Mouse (Mus musculus) lung, adult 18-20 months (tissue): Measurements from ENCODE around the gene Etnk2.

ENCODE experiments used
- DNase-seq, 2 experiments: peaks; one replicate each; pipeline ENCODE4 v3.0.0; 2022; ENCODE audit warnings: mixed read lengths in 2 of 2

Etnk2 gene

DNA sequence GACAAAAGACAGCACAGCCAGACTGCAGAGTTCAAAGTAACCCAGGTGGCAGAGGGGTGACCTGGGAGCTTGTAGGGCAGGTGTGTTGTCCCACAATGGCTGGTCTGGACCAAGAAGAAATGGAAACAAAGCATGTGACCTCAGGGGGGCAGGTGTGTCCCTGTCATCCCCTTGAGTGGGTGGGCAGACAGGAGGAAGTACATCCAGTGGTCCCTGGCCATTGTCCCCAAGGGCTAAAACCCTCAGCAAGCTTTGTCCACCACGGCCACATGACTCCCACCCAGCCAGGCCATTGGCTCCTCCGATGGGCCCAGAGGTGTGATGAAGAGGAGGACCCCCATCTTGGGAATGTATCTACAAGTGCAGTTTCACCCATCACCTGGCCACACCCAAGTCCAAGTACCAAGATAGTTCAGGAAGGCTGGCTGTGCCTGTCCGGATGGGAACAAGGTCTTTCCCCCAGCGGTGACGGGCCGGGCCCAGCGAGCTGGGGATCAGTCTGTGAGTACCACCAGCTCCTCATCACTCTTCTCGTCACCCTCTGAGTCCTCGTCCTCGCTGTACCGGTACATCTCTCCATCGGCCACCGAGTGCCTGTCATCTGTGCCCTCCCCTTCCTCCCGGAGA is 19.9 kb downstream of the Etnk2 start:
- DNase-seq: no peak

DNA sequence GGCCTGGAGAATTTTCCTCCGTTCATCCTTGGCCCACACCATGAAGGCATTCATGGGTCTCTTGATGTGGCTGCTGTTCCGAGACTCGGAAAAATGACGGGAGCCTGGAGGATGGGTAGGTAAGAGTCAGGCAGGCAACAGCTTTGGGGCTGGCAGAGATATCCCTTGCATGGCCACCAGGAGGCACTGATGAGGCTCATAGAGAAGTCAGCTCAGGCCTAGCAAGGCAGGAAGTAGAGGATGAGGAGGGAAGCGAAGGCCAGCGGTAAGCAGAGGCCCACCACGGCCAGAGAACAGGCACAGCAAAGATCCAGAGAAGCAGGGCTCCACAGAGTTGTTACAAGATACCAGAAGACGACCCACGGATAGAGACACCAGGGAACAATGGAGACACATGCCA is 22.1 kb downstream of the Etnk2 start:
- DNase-seq: peak; percentile 73 to 80

DNA sequence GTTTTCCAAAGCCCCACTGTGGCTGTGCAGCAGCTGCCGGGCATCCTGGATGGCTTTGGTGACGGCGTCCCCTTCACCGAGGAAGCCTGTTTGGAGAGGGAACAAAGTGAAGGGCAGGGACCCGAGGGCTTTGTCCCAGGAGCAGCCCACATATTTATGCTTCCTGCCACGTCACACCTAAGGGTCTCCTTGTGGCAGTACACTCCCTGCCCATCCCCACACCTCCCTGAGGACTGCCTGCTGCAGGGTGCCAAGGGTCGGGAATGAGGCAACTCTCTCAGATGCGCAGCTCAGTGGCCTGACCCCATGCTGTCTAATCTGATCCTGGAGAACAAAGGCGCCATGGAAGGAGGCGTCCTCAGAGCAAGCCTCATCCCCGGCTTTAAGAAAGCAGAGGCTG is 22.8 kb downstream of the Etnk2 start:
- DNase-seq: no peak

DNA sequence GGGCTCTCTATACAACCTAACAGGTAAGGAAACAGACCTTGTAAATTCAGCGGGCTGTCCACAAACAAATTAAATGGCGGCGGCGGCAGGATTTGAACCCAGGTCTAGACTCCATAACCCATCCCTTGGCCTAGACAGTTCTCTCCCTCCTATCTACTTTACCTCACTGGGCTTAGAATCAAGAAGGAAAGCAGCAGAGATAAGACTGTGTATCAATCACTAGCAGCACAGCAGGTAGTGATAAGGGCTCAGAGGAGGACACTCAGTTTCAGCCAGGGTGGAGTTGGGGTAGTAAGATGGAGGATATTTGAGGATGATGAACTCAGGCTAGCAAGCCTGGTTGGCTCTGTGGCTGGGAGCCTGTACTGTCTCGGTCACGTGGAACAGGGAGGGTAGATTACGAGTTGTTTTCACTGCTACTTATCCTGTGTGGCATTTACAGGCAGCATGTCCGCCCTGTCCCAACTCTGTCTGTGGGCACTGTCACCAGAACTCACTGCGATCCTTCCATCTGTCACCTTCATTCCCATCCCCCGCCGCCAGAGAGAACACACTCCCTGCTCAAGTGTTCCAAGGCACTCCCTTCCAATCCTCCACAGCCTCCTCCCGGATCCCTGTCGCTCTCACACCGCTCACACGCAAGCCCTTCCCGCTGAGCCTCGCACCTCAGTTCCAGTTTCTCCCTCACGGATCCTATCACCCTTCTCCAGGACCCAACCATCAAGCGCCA is 24.3 kb downstream of the Etnk2 start:
- no peak for DNase-seq

DNA sequence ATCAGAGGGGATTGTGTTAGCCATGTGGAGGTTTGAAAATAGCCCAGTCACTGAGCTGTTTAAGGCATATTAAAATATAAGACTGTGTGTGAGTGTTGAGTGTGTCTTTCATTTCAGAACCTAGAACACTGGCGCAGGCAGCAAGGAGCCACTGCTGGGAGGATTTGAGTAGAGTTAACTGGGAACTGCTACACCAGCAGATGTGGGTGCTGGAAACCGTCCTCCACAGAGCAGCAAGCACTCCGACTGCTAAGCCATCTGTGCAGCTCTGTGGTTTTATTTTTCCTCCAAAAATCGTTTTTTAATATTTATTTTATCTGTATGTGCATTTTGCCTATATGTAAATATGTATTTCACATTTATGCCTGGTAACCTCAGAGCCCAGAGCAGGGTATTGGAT is 31.3 kb downstream of the Etnk2 start:
- no peak for DNase-seq

DNA sequence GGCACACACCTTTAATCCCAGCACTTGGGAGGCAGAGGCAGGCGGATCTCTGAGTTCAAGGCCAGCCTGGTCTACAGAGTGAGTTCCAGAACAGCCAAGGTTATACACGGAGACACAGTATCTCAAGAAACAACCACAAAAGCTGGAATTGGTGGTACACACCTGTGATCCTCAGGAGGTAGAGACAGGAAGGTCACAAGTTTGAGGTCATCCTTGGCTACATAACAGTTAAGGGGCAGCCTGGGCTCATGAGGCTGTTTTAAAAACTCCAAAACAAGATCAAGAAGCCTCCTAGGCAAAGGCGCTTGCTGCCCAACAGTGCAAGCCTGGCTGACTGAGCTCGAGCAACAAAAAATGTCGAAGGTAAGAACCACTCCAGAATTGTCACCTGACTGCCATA is 33.3 kb downstream of the Etnk2 start:
- no peak for DNase-seq

DNA sequence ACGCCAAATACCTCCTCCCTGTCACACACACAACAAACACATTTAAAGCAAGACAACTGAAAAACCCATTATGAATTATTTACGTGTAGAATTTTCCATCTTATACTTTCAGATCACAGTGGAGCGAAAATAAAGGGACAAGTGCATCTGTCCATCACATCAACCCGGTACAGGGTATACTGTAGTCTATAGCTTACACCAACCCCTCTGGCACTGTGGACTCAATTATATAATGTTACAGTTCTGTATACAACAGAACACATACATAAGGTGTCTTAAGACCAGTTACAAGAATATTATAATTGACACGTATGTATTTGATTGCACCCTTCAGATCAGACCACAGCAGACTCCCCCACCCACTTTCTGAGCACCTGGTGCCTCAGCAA is 33.7 kb downstream of the Etnk2 start:
- no peak for DNase-seq

DNA sequence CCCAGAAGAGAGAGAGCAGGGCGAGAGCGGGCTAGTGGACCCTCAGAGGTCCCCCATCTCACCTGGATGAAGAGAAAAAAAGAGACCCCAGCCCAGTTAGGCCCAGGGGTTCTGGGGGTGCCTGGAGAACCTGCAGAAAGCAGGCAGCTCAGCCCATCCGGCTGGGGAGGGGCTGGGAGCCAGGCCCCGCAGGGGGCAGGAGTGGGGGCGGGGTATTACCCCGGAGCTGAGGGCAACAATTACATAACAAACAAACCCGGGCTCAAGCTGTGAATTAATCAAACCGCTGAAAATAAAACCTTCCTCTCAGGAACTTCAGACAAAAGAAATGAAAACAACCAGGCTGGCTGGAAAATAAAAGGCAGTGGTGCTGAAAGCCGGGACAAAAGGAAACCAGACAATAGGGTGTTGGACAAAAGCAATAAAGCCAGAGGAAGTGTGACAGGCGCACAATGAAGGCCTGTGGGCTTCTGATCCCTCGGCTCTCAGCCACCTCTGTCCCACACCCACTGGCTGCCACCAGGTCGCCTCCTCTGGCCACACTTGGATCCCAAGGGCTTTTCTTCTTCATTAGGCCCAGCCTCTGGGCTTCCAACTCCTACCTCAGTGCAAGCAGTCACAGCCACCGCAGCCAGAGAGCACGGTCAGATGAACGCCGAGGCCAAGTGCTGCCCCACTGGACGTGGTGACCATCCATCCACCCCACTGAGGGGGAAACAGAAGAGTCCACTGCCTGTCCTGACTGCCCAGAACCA is 34.3 kb downstream of the Etnk2 start:
- peak in 1 of 2 experiments; percentile 51 for DNase-seq

DNA sequence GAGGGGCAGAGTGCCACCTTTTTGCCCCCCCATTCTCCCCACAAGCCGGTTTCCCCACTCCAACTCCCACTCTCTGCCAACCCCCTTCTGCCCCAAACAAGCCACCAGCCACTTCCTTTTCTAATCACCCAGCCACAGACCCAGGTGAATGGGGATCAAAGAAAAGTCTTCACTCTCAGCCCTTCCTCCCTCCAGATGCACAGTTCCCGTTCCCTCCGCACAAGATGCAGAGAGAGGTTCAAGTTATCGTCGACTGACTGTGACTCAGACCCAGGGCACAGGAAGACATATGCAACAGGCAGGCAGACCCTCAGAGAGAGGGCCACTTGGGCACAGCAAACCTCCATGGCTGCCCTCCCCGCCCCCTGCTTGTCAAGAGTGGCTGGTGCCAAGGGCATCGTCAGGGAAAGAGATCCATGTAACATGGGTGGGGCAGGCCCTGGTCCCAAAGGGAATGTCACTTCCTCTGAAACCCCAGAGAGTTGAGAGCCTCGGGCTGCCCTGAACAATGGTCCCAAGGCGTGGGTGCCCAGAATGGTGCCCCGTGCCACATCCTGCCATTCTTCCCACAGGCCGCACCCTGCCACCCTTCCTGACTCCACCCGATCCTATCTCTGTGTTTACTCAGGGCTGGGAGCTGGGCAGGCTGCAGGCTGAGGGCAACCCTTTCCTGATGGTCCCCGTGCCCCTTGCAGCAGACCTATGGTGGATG is 36.8 kb downstream of the Etnk2 start:
- DNase-seq: peak; percentile 84 to 89

DNA sequence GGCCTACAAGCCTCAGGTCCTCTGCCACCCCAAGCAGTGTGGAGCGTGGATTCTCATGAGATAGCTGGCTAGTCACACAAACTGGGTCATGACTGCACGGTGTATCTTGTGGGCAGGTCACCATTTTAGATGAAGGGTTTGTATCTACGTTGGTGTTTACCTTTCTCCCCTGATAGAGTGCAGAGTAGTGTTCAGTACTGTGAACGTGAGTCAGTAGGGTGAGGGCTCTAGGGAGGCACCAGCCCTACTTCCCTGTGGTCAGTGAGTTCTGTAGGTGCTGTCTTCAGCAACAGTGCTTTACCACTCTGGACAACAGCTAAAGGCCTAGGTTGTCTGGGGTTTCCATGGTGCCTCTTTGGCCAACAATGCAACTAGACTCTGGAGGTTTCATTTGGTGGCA is 40.6 kb downstream of the Etnk2 start:
- no peak for DNase-seq

DNA sequence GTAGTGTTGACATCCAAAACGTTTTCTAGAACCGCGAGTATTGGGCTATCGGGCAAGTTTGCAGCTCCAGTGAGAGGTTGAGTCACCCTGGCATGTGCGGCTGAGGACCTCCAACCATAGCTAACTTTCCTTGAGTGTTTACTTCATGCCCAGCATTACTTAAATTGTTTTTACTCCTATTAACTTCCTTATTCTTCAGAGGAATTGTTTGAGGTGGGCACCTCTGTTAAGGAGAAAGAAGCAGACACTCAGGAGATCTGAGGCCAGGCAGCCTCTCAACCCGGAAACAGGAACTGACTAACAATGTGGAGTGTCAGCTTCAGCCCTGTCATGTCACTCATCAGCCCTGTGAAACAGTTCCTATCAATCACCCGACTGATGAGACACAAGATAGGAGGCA is 43.2 kb downstream of the Etnk2 start:
- no peak for DNase-seq

DNA sequence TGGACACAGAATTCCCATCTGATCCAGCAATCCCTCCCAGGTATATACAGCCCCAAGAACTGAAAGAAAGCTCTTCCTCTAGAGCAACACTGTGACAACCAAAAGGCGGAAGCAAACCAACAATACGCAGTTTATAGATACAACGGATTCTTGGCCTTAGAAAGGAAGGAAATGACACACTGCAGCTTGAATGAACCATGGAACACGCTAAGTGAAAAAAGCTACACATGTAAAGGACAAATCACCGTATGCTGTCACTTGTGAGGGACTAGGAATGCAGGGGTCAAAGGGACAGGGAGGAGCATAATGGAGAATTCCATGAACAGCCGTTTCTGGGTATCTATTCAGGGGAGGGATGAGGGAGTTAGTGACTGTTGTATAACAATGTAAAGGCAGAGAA is 44.1 kb downstream of the Etnk2 start:
- DNase-seq: no peak

DNA sequence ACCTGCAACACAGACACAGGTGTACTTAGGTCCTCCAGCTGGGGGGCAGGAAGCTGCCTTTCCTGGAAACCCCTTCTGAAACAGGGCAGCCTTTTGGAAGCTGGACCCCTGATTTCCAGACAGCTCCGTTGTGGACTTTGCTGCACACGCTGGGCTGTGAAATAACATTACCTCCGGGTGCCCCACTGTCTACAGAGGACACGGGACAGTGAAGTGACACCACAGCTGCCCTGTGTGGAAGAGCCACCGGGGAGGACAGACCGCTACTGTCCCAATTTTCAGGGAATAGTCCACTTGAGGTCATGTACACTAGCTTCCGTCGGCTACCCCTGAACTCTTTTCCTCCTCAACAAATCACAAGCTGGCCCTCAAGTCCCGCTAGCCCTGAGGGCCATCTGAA is 44.9 kb downstream of the Etnk2 start:
- no peak for DNase-seq

DNA sequence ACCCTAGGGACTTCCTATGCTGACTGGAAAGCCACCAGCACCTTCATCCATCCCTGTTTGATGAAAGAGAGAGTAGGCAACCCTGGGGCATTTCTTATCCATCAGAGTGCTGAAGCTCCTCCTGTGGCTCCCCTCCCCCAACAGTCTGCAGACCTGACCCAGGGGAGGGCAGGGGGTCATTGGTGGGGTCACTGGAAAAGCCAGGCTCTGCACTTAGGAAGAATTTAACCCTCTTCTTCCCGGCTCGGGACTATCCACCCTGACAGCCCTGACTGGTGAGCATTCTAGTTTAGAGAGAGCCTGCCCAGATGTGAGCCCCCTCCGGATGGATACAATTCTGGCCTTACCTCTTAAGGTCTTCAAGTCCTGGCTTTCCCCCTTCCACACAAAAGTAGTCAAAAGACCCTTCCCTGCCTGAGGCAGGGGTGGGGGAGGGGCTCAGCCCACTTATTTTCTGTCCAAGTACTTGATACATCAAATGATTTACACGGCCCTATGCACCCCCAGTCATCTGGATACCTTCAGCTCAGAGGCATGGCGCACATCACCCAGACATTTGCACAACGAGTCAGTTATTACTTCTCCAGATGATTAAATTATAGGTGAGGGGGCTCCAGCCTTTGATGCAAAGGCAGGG is 45.6 kb downstream of the Etnk2 start:
- DNase-seq: peak in 1 of 2 experiments; percentile 3

DNA sequence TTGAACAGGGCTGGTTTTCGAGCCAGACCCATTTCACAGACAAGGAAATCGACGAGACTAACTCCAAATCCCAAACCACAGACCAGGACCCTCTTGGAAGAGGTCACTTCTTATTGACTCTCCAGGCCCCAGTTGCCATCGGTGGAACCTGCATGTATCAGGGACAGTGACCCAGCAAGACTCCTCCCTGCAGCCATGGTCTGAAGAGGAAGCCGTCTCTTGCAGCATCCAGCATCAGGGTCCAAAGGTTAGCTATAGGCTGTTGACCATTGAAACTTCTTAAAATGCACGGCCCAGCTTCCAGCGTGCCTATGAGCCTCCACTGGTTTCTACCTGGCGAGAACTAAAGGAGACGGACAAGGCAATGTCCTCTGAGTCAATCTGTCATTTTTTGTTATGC is 46.4 kb downstream of the Etnk2 start:
- peak in 1 of 2 experiments; percentile 2 for DNase-seq

DNA sequence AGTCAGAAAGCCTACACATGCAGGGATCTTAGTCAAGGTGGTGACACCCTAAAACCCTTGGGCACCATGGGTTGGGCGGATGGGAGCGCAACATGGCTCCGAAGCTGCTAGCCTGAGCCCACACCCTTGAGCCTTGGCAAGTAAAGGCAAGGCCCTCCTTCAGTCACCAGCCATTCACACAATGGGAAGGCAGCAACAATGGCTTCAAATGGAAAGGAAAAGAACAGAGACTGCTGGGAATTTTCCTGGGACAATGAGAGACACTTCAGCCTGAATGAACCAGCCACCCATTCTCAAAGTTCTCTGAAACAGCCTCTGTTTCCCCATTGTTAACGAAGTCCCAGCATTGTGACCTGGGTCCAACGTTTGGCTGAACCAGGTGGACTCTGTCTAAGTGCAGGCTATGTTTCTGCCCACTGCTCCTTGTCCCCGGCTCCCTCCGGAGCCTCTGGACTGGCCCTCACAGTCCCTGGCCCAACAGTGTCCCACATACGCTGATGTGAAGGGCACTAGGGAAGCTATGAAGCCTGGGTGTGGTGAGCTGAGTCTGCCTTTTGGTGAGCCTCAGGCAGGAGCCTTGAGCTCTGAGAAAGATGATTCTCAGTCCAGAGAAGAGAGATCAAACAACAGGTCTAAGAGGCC is 48.3 kb downstream of the Etnk2 start:
- peak in 1 of 2 experiments; percentile 3 for DNase-seq

DNA sequence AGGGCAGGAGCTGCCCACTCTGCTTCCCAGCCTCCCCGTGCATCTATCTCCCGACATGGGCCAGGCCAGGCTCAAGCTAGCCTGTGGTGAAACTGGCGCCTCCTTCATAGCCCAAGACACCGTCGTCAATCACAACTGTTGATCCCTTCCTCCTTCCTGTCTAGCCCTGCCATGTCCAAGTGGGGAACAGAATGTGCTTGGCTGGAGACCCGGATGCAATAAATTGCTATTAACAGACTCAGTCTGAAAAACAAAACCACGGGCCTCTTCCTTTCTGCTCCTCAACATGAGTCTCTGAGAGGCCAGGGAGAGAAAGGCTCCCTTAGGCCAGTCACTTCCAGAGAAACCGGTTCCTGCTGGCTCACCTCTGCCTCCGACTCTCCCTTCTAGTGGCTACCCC is 49.6 kb downstream of the Etnk2 start:
- peak; percentile 67 to 81 for DNase-seq

DNA sequence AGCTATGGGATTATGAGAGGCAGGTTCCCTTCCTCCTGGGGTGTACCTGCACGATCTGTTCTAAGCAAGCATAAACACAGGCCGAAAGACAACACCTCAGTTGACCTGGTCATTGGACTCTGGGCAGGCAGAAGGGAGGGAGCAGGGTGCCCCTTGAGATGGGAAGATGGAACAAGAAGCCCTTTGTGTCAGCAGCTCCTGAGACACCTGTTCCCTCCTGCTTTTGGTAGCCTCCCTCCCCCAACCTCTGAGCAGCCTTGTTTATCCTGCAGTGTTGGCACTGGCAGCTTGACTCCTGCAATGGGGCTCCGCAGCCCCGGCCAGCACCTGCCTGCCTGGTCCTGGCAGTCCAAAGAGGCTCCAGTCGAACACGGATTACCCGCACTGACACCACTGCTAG is 51.7 kb downstream of the Etnk2 start:
- no peak for DNase-seq

DNA sequence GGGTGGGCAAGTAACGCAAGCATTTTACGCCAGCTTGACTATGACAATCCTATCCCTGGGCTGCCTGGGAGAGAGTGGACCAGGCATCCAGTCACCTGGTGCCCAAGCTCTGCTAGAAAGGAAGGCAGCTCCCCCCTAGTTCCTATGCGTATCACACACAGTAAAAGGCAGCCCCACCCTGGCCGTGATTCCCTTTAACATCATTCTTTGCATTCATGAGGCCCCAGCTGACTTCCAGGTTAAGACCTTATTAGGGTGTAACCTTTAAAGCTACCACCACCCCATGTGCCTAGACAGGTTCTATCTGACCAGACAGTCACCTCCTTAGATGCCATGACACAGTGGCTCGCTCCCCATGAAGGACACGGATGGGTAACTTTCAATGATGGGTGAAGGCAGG is 52.1 kb downstream of the Etnk2 start:
- DNase-seq: no peak

DNA sequence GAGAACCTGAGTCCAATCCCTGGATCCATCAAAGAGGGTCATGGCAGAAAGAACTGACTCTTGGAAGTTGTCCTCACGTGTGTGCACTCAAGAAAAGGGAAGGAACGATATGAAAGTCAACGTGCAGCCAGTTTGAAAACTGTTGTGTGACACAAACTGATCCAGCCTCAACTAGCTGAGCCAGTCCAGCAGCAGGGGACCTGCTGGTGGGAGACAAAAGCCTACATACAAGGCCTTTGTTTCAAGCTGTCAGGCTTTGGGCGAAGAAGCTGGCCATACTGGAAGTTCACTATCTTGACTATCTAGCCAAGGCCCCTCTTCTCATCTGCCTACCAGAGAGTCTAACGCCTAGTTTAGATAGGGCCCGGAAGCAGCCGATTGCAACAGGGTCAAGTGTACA is 53.1 kb downstream of the Etnk2 start:
- DNase-seq: no peak

DNA sequence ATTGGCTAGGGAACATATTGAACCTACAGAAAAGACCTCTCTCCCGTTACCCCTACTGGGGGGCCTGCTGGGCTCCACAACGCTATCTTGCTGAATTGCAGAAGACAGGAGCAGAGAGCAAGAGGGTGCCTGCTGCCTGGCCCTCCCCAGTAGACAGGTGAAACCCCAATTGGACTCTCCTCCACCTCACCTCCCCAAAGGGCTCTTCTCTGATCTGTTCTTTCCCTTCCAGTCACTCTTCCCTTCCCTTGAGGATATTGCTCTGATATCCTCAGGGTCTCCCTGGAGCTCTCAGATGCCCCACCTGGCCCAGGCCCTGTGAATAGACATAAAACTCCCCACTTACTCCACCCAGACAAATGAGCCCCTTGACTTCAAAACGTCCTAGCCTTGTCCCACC is 53.7 kb downstream of the Etnk2 start:
- no peak for DNase-seq

DNA sequence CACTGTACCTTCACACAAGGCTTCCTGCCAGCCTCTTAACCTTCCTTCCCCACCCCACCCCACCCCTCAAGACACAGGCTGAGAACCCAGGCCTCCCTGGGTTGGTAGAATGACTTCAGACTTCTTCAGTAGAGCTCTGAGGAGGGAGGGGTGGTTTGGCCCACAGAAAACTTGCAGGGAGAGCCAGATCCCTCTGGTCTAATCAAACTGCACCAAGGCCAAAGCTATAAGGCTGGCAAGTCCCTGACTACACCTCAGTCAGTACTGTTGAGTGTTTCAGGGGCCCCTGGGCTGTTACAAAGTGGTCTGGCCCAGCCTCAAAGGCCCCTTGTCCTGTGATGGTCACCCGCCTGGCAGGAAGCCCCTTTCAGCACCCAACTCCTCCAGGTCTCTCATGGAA is 54.2 kb downstream of the Etnk2 start:
- DNase-seq: no peak
